Mouse (Mus musculus): ENCODE measurements at regions not wholly inside any gene's neighbourhood (a gene's known extent, or its start where the extent isn't known, plus 50 kb on each side); places are given as distances from the start of the nearest gene placed in this dataset.

- TF ChIP-seq POLR2A (IDR thresholded peaks at IDR 0.05; ENCODE audit: insufficient read depth, low read length) = no peak
- no peak for TF ChIP-seq CTCF (IDR thresholded peaks at IDR 0.05; ENCODE audit: low read depth, low read length)
These were observed 229.4 kb upstream of the Slc30a5 start for GRCm38 (mm10) chr13:101062582-101062981.

Measured in ES-Bruce4 (cell line).